Mouse (Mus musculus): Measurements from ENCODE around the gene Mup4. TPM values are rescaled to one million over a fixed set of nuclear protein-coding genes. Genes with fewer than 3 reads are reported as not detected.

The Mup4 gene
- polyA plus RNA-seq, 1 experiment, result not detected

DNA sequence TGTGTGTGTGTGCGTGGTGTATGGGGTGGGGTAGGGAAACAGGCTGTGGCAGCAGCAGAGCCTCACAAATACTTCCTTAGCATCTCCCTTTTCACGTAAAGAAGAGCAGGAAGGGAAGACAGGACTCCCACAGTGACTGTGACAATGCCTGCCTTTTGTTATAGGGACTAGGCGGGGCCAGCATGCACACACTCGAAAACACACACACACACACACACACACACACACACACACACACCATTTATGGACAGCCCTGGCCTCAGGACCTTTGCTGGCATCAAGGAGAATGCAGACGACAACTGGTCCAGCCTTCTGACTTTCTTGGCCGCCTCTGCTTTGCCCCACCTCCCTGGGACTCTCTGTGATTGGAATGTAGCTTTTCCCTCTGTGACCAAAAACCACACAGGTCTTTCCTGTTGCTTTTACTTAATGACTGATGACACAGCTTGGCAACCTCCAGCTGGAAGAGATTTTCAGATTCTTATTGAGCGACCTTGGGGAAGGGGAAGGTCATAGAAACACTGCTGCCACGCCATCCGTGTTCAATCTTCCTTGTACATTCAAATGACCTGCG, 52.8 kb downstream of the Mup4 start:
- TF ChIP-seq POLR2A (IDR thresholded peaks at IDR 0.05; ENCODE audit: borderline replicate concordance, extremely low read depth, insufficient read depth, insufficient read length, poor library complexity, severe bottlenecking) (no peak), CTCF (IDR thresholded peaks at IDR 0.05; ENCODE audit: borderline replicate concordance, extremely low read depth, insufficient read depth, insufficient read length) (no peak)
- DNase-seq (ENCODE audit: low read depth), result no peak

GRCm38 (mm10) chr4:59907092-59907491, 53.4 kb downstream of the Mup4 start:
- DNase-seq (ENCODE audit: low read depth), result no peak
- no peak for TF ChIP-seq CTCF (IDR thresholded peaks at IDR 0.05; ENCODE audit: borderline replicate concordance, extremely low read depth, insufficient read depth, insufficient read length)
- no peak for TF ChIP-seq POLR2A (IDR thresholded peaks at IDR 0.05; ENCODE audit: borderline replicate concordance, extremely low read depth, insufficient read depth, insufficient read length, poor library complexity, severe bottlenecking)

Other genes with a start within 250 kb of the Mup4 start
- 31.3 and 32.8 TPM in 2 replicates for gene Inip, start 159.1 kb downstream of the Mup4 start, polyA plus RNA-seq (2012; rRNA removed)
- 9.3 and 16.0 TPM in 2 replicates for gene Snx30, start 154.9 kb downstream of the Mup4 start, polyA plus RNA-seq (2012; rRNA removed)
- not detected in 2 replicates for gene Slc46a2, start 45.7 kb downstream of the Mup4 start, polyA plus RNA-seq (2012; rRNA removed)
- gene Mup6, start 3.6 kb upstream of the Mup4 start, polyA plus RNA-seq (2012; rRNA removed), result not detected in 2 replicates
- not detected in 2 replicates for gene Mup7, start 109.8 kb upstream of the Mup4 start, polyA plus RNA-seq (2012; rRNA removed)
- gene Mup2, start 193.6 kb upstream of the Mup4 start, polyA plus RNA-seq (2012; rRNA removed), result not detected in 2 replicates

All from brain, embryonic 14.5 days (tissue).